Mouse (Mus musculus) lung, postnatal 0 days (tissue): Measurements from ENCODE around the gene Olfr726. TPM values are rescaled to one million over a fixed set of nuclear protein-coding genes. Genes with fewer than 3 reads are reported as not detected.

Experiments used
- ATAC-seq: fragments of 200-750 bp; cut with Nextera tagmentation; 2 replicates; pipeline ENCODE4 v1.8.0; 2017; ENCODE audit warnings: moderate library complexity
- DNase-seq: peaks from one replicate; pipeline ENCODE4 v3.0.0-alpha.2; 2016; ENCODE audit warnings: low spot score
- H3K27ac ChIP-seq: fragments of 300-500 bp; sonication (generic); 2 replicates; pipeline ENCODE4 v1.5.1; 2014; ENCODE audit warnings: antibody characterized with exemption, mild to moderate bottlenecking, low read length, mixed read lengths
- H3K27me3 ChIP-seq: fragments of 300-500 bp; sonication (generic); replicated peaks from 2 replicates; pipeline ENCODE4 v1.6.1; 2014; ENCODE audit warnings: low read length, mixed read lengths; ENCODE audit not compliant: insufficient read depth
- H3K36me3 ChIP-seq: fragments of 300-500 bp; sonication (generic); 2 replicates; pipeline ENCODE4 v1.6.1; 2014; ENCODE audit warnings: low read length, mixed read lengths; ENCODE audit not compliant: insufficient read depth
- H3K4me1 ChIP-seq: fragments of 300-500 bp; sonication (generic); 2 replicates; pipeline ENCODE4 v1.6.1; 2014; ENCODE audit warnings: antibody characterized with exemption, low read depth, low read length, mixed read lengths; ENCODE audit not compliant: insufficient read depth
- H3K4me2 ChIP-seq: fragments of 300-500 bp; sonication (generic); replicated peaks from 2 replicates; pipeline ENCODE4 v1.6.1; 2014; ENCODE audit warnings: low read depth, mild to moderate bottlenecking, low read length, moderate library complexity, mixed read lengths
- H3K4me3 ChIP-seq: fragments of 300-500 bp; sonication (generic); 2 replicates; pipeline ENCODE4 v1.5.1; 2014; ENCODE audit warnings: low read depth, low read length
- H3K9ac ChIP-seq: fragments of 300-500 bp; sonication (generic); replicated peaks from 2 replicates; pipeline ENCODE4 v1.6.1; 2014; ENCODE audit warnings: low read depth, mild to moderate bottlenecking
- H3K9me3 ChIP-seq: fragments of 300-500 bp; sonication (generic); 2 replicates; pipeline ENCODE4 v1.6.1; 2016; ENCODE audit warnings: low read length, mixed read lengths
- CTCF ChIP-seq: IDR thresholded peaks from 2 replicates; pipeline ENCODE4 v1.5.1; 2016; ENCODE audit warnings: antibody characterized with exemption, mild to moderate bottlenecking
- EP300 ChIP-seq: IDR thresholded peaks from 2 replicates; pipeline ENCODE4 v1.6.1; 2016; ENCODE audit warnings: antibody characterized with exemption, mild to moderate bottlenecking, control low read depth
- polyA plus RNA-seq: library from polyadenylated mRNA; unstranded; fragments of >200 nt; fragmentation: Nextera tagmentation; extraction: Ambion mirVana; gene quantifications from 2 replicates; pipeline ENCODE4 v1.2.1, GENCODE M21; 2015

Gene Olfr726
- polyA plus RNA-seq, 1 experiment from 2014 or later = not detected

GRCm38 (mm10) chr14:50040275-50040674 lies 50.5 kb downstream of the Olfr726 start, which contains the start of gene Olfr725:
TSS of gene Olfr725 (minus strand) at chr14:50040375.
- Histone ChIP-seq H3K36me3 (no peaks in the 10 kb centered on the region), H3K27ac (no peak within 1 kb of the TSS), H3K9me3 (no peaks in the 10 kb centered on the region), H3K9ac (no peak within 1 kb of the TSS), H3K4me3 (no peak within 1 kb of the TSS), H3K27me3 (no peaks in the 10 kb centered on the region), H3K4me2 (no peak within 1 kb of the TSS), H3K4me1 (no peaks in the 10 kb centered on the region)
- no peak for DNase-seq
- ATAC-seq = no peak
- no peak for TF ChIP-seq EP300
- TF ChIP-seq CTCF = no peak

Other genes with a start within 250 kb of the Olfr726 start
- not detected in 2 replicates for gene Olfr722, start 189.0 kb downstream of the Olfr726 start, polyA plus RNA-seq
- not detected in 2 replicates for gene Olfr723, start 159.2 kb downstream of the Olfr726 start, polyA plus RNA-seq
- not detected in 2 replicates for gene Olfr724, start 127.7 kb downstream of the Olfr726 start, polyA plus RNA-seq
- gene Olfr725, start 50.6 kb downstream of the Olfr726 start, polyA plus RNA-seq = not detected in 2 replicates
- not detected in 2 replicates for gene Olfr727, start 32.2 kb upstream of the Olfr726 start, polyA plus RNA-seq
- gene Olfr728, start 51.7 kb upstream of the Olfr726 start, polyA plus RNA-seq = not detected in 2 replicates
- gene Olfr729, start 62.0 kb upstream of the Olfr726 start, polyA plus RNA-seq = not detected in 2 replicates
- not detected in 2 replicates for gene Olfr730, start 97.2 kb upstream of the Olfr726 start, polyA plus RNA-seq
- not detected in 2 replicates for gene Olfr731, start 150.9 kb upstream of the Olfr726 start, polyA plus RNA-seq
- not detected in 2 replicates for gene Olfr732, start 193.3 kb upstream of the Olfr726 start, polyA plus RNA-seq
- not detected in 2 replicates for gene Olfr733, start 210.6 kb upstream of the Olfr726 start, polyA plus RNA-seq
- gene Olfr734, start 235.8 kb upstream of the Olfr726 start, polyA plus RNA-seq = not detected in 2 replicates